9 mouse cellular contexts compared by ENCODE assay signal in the genomic region with DNA sequence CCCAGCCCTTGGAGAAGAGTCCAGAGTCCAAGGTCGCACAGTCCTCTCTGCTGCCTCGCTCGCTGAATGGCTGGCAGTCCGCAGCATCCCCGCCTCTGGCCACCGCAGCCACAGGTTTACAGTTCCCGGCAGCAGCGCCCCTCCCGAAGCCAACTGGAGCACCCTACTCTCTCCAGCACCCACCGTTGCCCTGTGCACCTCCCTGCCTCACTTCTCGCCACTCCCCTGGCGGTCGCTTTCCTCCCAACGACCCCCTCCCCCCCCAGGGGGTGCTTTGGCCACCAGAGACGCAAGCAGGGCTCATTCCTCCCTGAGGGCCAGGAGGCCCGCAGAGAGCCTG. TPM values are rescaled to one million over a fixed set of nuclear protein-coding genes. Genes with fewer than 3 reads are reported as not detected.
A peak's percentile ranks its signal among the peaks of the same experiment; 100 is the strongest.
DNase-seq lines count a peak whose midpoint lies in the region; ATAC-seq and TF ChIP-seq lines count a peak whose summit lies in the region.
"Had no signal": no experiment of that assay in that cellular context is flagged by ENCODE, and none has a peak within 500 bp of the region (broad histone marks: within the 10 kb centered on the region; RNA-seq: fewer than 3 reads in every experiment).

A gene (plus strand): TSS at position 301 of the 340 bp plus-strand sequence.

- peak within 1 kb of the TSS; percentile 25 for H3K4me3 ChIP-seq in lung, embryonic 16.5 days (ENCODE audit: low read length)
- H3K4me3 ChIP-seq in lung, adult 2 months (replicated peaks; ENCODE audit: extremely low read depth, low read depth, low read length), result no peak within 1 kb of the TSS
- peak within 1 kb of the TSS; percentile 22 for H3K4me3 ChIP-seq in stomach, embryonic 14.5 days (ENCODE audit: low read depth, low read length)
- H3K4me3 ChIP-seq: myocyte had no signal

- peak within 1 kb of the TSS; percentile 37 for H3K4me2 ChIP-seq in lung, embryonic 16.5 days (ENCODE audit: low read depth, low read length)
- peak within 1 kb of the TSS; percentile 32 for H3K4me2 ChIP-seq in stomach, embryonic 14.5 days (replicated peaks; ENCODE audit: low read depth, low read length)

- no peak within 1 kb of the TSS for H3K27ac ChIP-seq in lung, embryonic 16.5 days (ENCODE audit: low read length)
- H3K27ac ChIP-seq in stomach, embryonic 14.5 days (ENCODE audit: low read length), result no peak within 1 kb of the TSS

- no peak for TF ChIP-seq CTCF in lung, adult 2 months (IDR thresholded peaks at IDR 0.05; ENCODE audit: insufficient read depth, low read length)

- H3K27me3 ChIP-seq in lung, embryonic 16.5 days (ENCODE audit: control insufficient read depth, insufficient read depth, low read depth, low read length), result peaks cover 57% of the 10 kb centered on the region
- peaks cover 53% of the 10 kb centered on the region for H3K27me3 ChIP-seq in stomach, embryonic 14.5 days (ENCODE audit: control insufficient read depth, insufficient read depth, low read length)

- intact Hi-C loops in left cerebral cortex, postnatal 36 days (cut with DNase I), result no loop called here

- WGBS in lung, embryonic 16.5 days, result 1% methylated on average over 16 of the region's 16 CpGs
- 3% methylated on average over 16 of the region's 16 CpGs for WGBS in lung, adult 2 months
- 4% methylated on average over 16 of the region's 16 CpGs for WGBS in stomach, embryonic 14.5 days

- TF ChIP-seq POLR2A in lung, adult 2 months (IDR thresholded peaks at IDR 0.05; ENCODE audit: borderline replicate concordance, extremely low read depth, low read depth, low read length), result no peak

- H3K9ac ChIP-seq in lung, embryonic 16.5 days (ENCODE audit: low read length), result no peak within 1 kb of the TSS
- H3K9ac ChIP-seq in stomach, embryonic 14.5 days (replicated peaks; ENCODE audit: low read depth, low read length), result no peak within 1 kb of the TSS

- no peaks in the 10 kb centered on the region for H3K9me3 ChIP-seq in lung, embryonic 16.5 days (ENCODE audit: control insufficient read depth, low read length)
- no peaks in the 10 kb centered on the region for H3K9me3 ChIP-seq in stomach, embryonic 14.5 days (ENCODE audit: control insufficient read depth, low read depth, low read length)

- H3K4me1 ChIP-seq in lung, embryonic 16.5 days (replicated peaks; ENCODE audit: control insufficient read depth, insufficient read depth, low read length), result no peaks in the 10 kb centered on the region; the same call in 1 of the 2 replicates
- H3K4me1 ChIP-seq in lung, adult 2 months (ENCODE audit: control insufficient read depth, insufficient read depth, low read length), result no peaks in the 10 kb centered on the region
- no peaks in the 10 kb centered on the region for H3K4me1 ChIP-seq in stomach, embryonic 14.5 days (ENCODE audit: control insufficient read depth, insufficient read depth, low read length)

- H3K36me3 ChIP-seq in lung, embryonic 16.5 days (ENCODE audit: control insufficient read depth, insufficient read depth, low read length), result no peaks in the 10 kb centered on the region
- H3K36me3 ChIP-seq in stomach, embryonic 14.5 days (ENCODE audit: control insufficient read depth, insufficient read depth, low read length), result no peaks in the 10 kb centered on the region

- peak; percentile 4 for DNase-seq in adrenal gland, postnatal 14 days
- no peak for DNase-seq in adrenal gland, adult (ENCODE audit: inconsistent age in 2 of 2, low spot score in 1 of 2)
- no peak for DNase-seq in lung, adult 2 months
- DNase-seq in left cerebral cortex, postnatal 36 days (ENCODE audit: low spot score in 2 of 2), result no peak
- DNase-seq in lung, postnatal 10 days, result no peak
- no peak for DNase-seq in urinary bladder, postnatal 25 days (ENCODE audit: low spot score)

- ATAC-seq in lung, embryonic 16.5 days (ENCODE audit: low read depth), result no peak
- ATAC-seq in stomach, embryonic 14.5 days (ENCODE audit: insufficient number of reproducible peaks, insufficient read depth, low FRiP score, low read depth), result no peak

RNA-seq across cellular contexts. Expression of the gene that starts here (rescaled TPM):
- total RNA-seq in adrenal gland, postnatal 14 days (2021), result 0.56 and 1.5 TPM in 2 replicates
- 0.19 and 0.41 TPM in 2 replicates for polyA plus RNA-seq in lung, embryonic 16.5 days (2015; fragmentation: Nextera tagmentation; extraction: Ambion mirVana)
- 0.12 and 0.13 TPM in 2 replicates for polyA plus RNA-seq in lung, adult 2 months (2012; rRNA removed)
- 10 to 100 TPM; 38.9 to 39.9 TPM for total RNA-seq in left cerebral cortex, postnatal 36 days (2021)
- polyA plus RNA-seq in stomach, embryonic 14.5 days (2014; fragmentation: Nextera tagmentation; extraction: Ambion mirVana), result 0.42 and 0.82 TPM in 2 replicates
- polyA plus RNA-seq: myocyte had no signal

Comparison
In these comparisons a context has a peak if more than half of its experiments do, and no peak if none do; other contexts are left out.
1. RNA of the gene that starts here (total RNA-seq): 38.9 to 39.9 TPM in left cerebral cortex, postnatal 36 days; 0.56 to 1.5 TPM in adrenal gland, postnatal 14 days; every median in the first group is over 10 times any median in the second.